Mouse (Mus musculus): Measurements from ENCODE around the gene Iqcf5.

Gene Iqcf5

GRCm38 (mm10) chr9:106481075-106481474 lies 33.3 kb upstream of the Iqcf5 start:
- DNase-seq (ENCODE audit: low spot score in 2 of 2): peak; percentile 12 to 61

- peak; percentile 10 to 57 for DNase-seq (ENCODE audit: low spot score in 2 of 2)
Measured at GRCm38 (mm10) chr9:106481676-106482075, 32.7 kb upstream of the Iqcf5 start.

GRCm38 (mm10) chr9:106482578-106483115 lies 31.7 kb upstream of the Iqcf5 start:
- DNase-seq (ENCODE audit: low spot score in 2 of 2): peak; percentile 9 to 56

- DNase-seq (ENCODE audit: low spot score in 2 of 2): peak in 1 of 2 experiments; percentile 12
Measured at GRCm38 (mm10) chr9:106483136-106483535, 31.2 kb upstream of the Iqcf5 start.

GRCm38 (mm10) chr9:106483606-106484005 lies 30.8 kb upstream of the Iqcf5 start:
- DNase-seq (ENCODE audit: low spot score in 2 of 2): peak in 1 of 2 experiments; percentile 58

- peak; percentile 9 to 58 for DNase-seq (ENCODE audit: low spot score in 2 of 2)
Measured at GRCm38 (mm10) chr9:106485076-106485475, 29.3 kb upstream of the Iqcf5 start.

- DNase-seq (ENCODE audit: low spot score in 2 of 2): peak; percentile 8 to 47
Measured at GRCm38 (mm10) chr9:106487602-106488001, 26.8 kb upstream of the Iqcf5 start.

- no peak for DNase-seq (ENCODE audit: low spot score in 2 of 2)
Measured at GRCm38 (mm10) chr9:106499667-106500066, 14.7 kb upstream of the Iqcf5 start, which contains the start of gene Iqcf1. Gene Iqcf1 (plus strand): TSS chr9:106499967.

- DNase-seq (ENCODE audit: low spot score in 2 of 2): no peak
Measured at GRCm38 (mm10) chr9:106501846-106502245, 12.5 kb upstream of the Iqcf5 start.

- no peak for DNase-seq (ENCODE audit: low spot score in 2 of 2)
Measured at GRCm38 (mm10) chr9:106504246-106504645, 10.1 kb upstream of the Iqcf5 start.

GRCm38 (mm10) chr9:106509356-106509755 lies 5.0 kb upstream of the Iqcf5 start:
- DNase-seq (ENCODE audit: low spot score in 2 of 2): no peak

- no peak for DNase-seq (ENCODE audit: low spot score in 2 of 2)
Measured at GRCm38 (mm10) chr9:106512729-106513450, 1.5 kb upstream of the Iqcf5 start.

GRCm38 (mm10) chr9:106513566-106513965 lies 807 bp upstream of the Iqcf5 start:
- DNase-seq (ENCODE audit: low spot score in 2 of 2): no peak

- no peak for DNase-seq (ENCODE audit: low spot score in 2 of 2)
Measured at GRCm38 (mm10) chr9:106519433-106519832, 5.1 kb downstream of the Iqcf5 start.

- DNase-seq (ENCODE audit: low spot score in 2 of 2): no peak
Measured at GRCm38 (mm10) chr9:106519909-106520308, 5.5 kb downstream of the Iqcf5 start.

GRCm38 (mm10) chr9:106531833-106532232 lies 17.5 kb downstream of the Iqcf5 start:
- DNase-seq (ENCODE audit: low spot score in 2 of 2): no peak

- no peak for DNase-seq (ENCODE audit: low spot score in 2 of 2)
Measured at GRCm38 (mm10) chr9:106534296-106534695, 19.9 kb downstream of the Iqcf5 start.

GRCm38 (mm10) chr9:106534975-106535374 lies 20.6 kb downstream of the Iqcf5 start:
- no peak for DNase-seq (ENCODE audit: low spot score in 2 of 2)

- no peak for DNase-seq (ENCODE audit: low spot score in 2 of 2)
Measured at GRCm38 (mm10) chr9:106561531-106561930, 47.2 kb downstream of the Iqcf5 start, which contains the start of gene Iqcf3. Gene Iqcf3 (minus strand): TSS chr9:106561631.

- no peak for DNase-seq (ENCODE audit: low spot score in 2 of 2)
Measured at GRCm38 (mm10) chr9:106562291-106562690, 47.9 kb downstream of the Iqcf5 start.

GRCm38 (mm10) chr9:106564025-106564424 lies 49.7 kb downstream of the Iqcf5 start:
- DNase-seq (ENCODE audit: low spot score in 2 of 2): no peak

All from spleen, postnatal 4 days (tissue).